Mouse (Mus musculus) heart, embryonic 12.5 days (tissue): ENCODE results near the gene Foxg1. TPM values are rescaled to one million over a fixed set of nuclear protein-coding genes. Genes with fewer than 3 reads are reported as not detected.
A peak's percentile ranks its signal among the peaks of the same experiment; 100 is the strongest.

Experiments used
- ATAC-seq: fragments of 200-750 bp; cut with Nextera tagmentation; 2 replicates; pipeline ENCODE4 v1.8.0; 2017; ENCODE audit warnings: moderate TSS enrichment, moderate library complexity; ENCODE audit not compliant: insufficient number of reproducible peaks, low FRiP score
- H3K27ac ChIP-seq: fragments of 300-500 bp; sonication (generic); 2 replicates; pipeline ENCODE4 v1.5.1; 2016; ENCODE audit warnings: mild to moderate bottlenecking, moderate library complexity; ENCODE audit not compliant: poor library complexity, severe bottlenecking
- H3K27me3 ChIP-seq: fragments of 300-500 bp; sonication (generic); replicated peaks from 2 replicates; pipeline ENCODE4 v1.6.1; 2016; ENCODE audit warnings: mild to moderate bottlenecking, moderate library complexity
- H3K36me3 ChIP-seq: fragments of 300-500 bp; sonication (generic); 2 replicates; pipeline ENCODE4 v1.6.1; 2016; ENCODE audit warnings: mild to moderate bottlenecking, moderate library complexity
- H3K4me1 ChIP-seq: fragments of 300-500 bp; sonication (generic); replicated peaks from 2 replicates; pipeline ENCODE4 v1.6.1; 2016; ENCODE audit warnings: mild to moderate bottlenecking
- H3K4me2 ChIP-seq: fragments of 300-500 bp; sonication (generic); 2 replicates; pipeline ENCODE4 v1.6.1; 2016; ENCODE audit warnings: mild to moderate bottlenecking, moderate library complexity
- H3K4me3 ChIP-seq: fragments of 300-500 bp; sonication (generic); 2 replicates; pipeline ENCODE4 v1.5.1; 2016; ENCODE audit warnings: mild to moderate bottlenecking
- H3K9ac ChIP-seq: fragments of 300-500 bp; sonication (generic); 2 replicates; pipeline ENCODE4 v1.6.1; 2016; ENCODE audit warnings: mild to moderate bottlenecking, moderate library complexity
- H3K9me3 ChIP-seq: fragments of 300-500 bp; sonication (generic); replicated peaks from 2 replicates; pipeline ENCODE4 v1.6.1; 2016; ENCODE audit warnings: mild to moderate bottlenecking, moderate library complexity
- WGBS: fragments of 180-500 bp; shearing (Covaris S2); methylation state at CpG from one replicate; pipeline ENCODE4 v1.1.7; 2016; 5-methylcytosine and 5-hydroxymethylcytosine counted together
- polyA plus RNA-seq: library from polyadenylated mRNA; unstranded; fragments of >200 nt; fragmentation: Nextera tagmentation; extraction: Ambion mirVana; gene quantifications from 2 replicates; pipeline ENCODE4 v1.2.1, GENCODE M21; 2016

Foxg1 gene
- polyA plus RNA-seq = 0.08 TPM in 1 of 2 replicates, not detected in the other

GRCm38 (mm10) chr12:49382565-49383520 is at the start of gene Foxg1:
Foxg1 (plus strand) TSS chr12:49382660.
- no peaks in the 10 kb centered on the region for H3K36me3 ChIP-seq
- H3K9me3 ChIP-seq = peaks cover 7% of the 10 kb centered on the region; the same call in 1 of the 2 replicates
- WGBS = under 1% methylated on average over 59 of the region's 61 CpGs
- peaks cover 13% of the 10 kb centered on the region for H3K4me1 ChIP-seq
- no peak within 1 kb of the TSS for H3K9ac ChIP-seq
- peak within 1 kb of the TSS; percentile 79 for H3K4me2 ChIP-seq
- no peak for ATAC-seq
- peak within 1 kb of the TSS; percentile 53 for H3K4me3 ChIP-seq
- no peak within 1 kb of the TSS for H3K27ac ChIP-seq
- H3K27me3 ChIP-seq = peaks cover 77% of the 10 kb centered on the region

GRCm38 (mm10) chr12:49349697-49350096 is 32.8 kb upstream of the Foxg1 start:
- no peaks in the 10 kb centered on the region for H3K27me3 ChIP-seq
- ATAC-seq = no peak
- 77% methylated on average over 10 of the region's 10 CpGs for WGBS
- no peak overlapping the region for H3K4me3 ChIP-seq
- no peaks in the 10 kb centered on the region for H3K36me3 ChIP-seq
- no peaks in the 10 kb centered on the region for H3K9me3 ChIP-seq
- no peaks in the 10 kb centered on the region for H3K4me1 ChIP-seq
- H3K4me2 ChIP-seq = no peak overlapping the region
- no peak overlapping the region for H3K27ac ChIP-seq
- no peak overlapping the region for H3K9ac ChIP-seq

GRCm38 (mm10) chr12:49368931-49369330 is 13.5 kb upstream of the Foxg1 start:
- Histone ChIP-seq H3K27ac (no peak overlapping the region), H3K4me3 (no peak overlapping the region), H3K9me3 (no peaks in the 10 kb centered on the region), H3K9ac (no peak overlapping the region), H3K4me1 (0 out of 2 replicates have a peak, but pooled peaks cover 1% of the 10 kb centered on the region), H3K36me3 (no peaks in the 10 kb centered on the region), H3K4me2 (no peak overlapping the region), H3K27me3 (peaks cover 27% of the 10 kb centered on the region)
- ATAC-seq = no peak
- WGBS = 50% methylated on average over 1 of the region's 1 CpGs

- Histone ChIP-seq H3K4me2 (no peak overlapping the region), H3K9ac (no peak overlapping the region), H3K4me1 (0 out of 2 replicates have a peak, but pooled peaks cover 5% of the 10 kb centered on the region), H3K4me3 (no peak overlapping the region), H3K36me3 (no peaks in the 10 kb centered on the region), H3K27me3 (peaks cover 52% of the 10 kb centered on the region), H3K27ac (no peak overlapping the region), H3K9me3 (no peaks in the 10 kb centered on the region)
- no peak for ATAC-seq
Observed at GRCm38 (mm10) chr12:49372170-49372569, 10.3 kb upstream of the Foxg1 start.

- Histone ChIP-seq H3K9ac (no peak overlapping the region), H3K4me3 (no peak overlapping the region), H3K9me3 (no peaks in the 10 kb centered on the region), H3K36me3 (no peaks in the 10 kb centered on the region), H3K4me1 (0 out of 2 replicates have a peak, but pooled peaks cover 5% of the 10 kb centered on the region), H3K4me2 (no peak overlapping the region), H3K27me3 (peaks cover 62% of the 10 kb centered on the region), H3K27ac (no peak overlapping the region)
- ATAC-seq = no peak
- 8% methylated on average over 5 of the region's 5 CpGs for WGBS
Observed at GRCm38 (mm10) chr12:49373176-49373575, 9.3 kb upstream of the Foxg1 start.

- 2% methylated on average over 24 of the region's 24 CpGs for whole genome bisulfite sequencing
- Histone ChIP-seq H3K4me3 (peak overlapping the region; percentile 47), H3K36me3 (no peaks in the 10 kb centered on the region)
Observed at GRCm38 (mm10) chr12:49373821-49374605, 8.4 kb upstream of the Foxg1 start.

GRCm38 (mm10) chr12:49374606-49374995 is 7.9 kb upstream of the Foxg1 start:
- under 1% methylated on average over 14 of the region's 14 CpGs for whole genome bisulfite sequencing
- H3K9ac ChIP-seq = 0 out of 2 replicates have a peak overlapping the region, but pooled peaks have one; percentile 41
- ATAC-seq = no peak
- no peaks in the 10 kb centered on the region for H3K36me3 ChIP-seq
- H3K4me1 ChIP-seq = 0 out of 2 replicates have a peak, but pooled peaks cover 5% of the 10 kb centered on the region
- H3K9me3 ChIP-seq = no peaks in the 10 kb centered on the region
- H3K4me3 ChIP-seq = peak overlapping the region; percentile 47
- no peak overlapping the region for H3K27ac ChIP-seq
- H3K4me2 ChIP-seq = peak overlapping the region; percentile 74
- H3K27me3 ChIP-seq = peaks cover 76% of the 10 kb centered on the region

More at GRCm38 (mm10) chr12:49373821-49374605, 8.4 kb upstream of the Foxg1 start:
- Histone ChIP-seq H3K27ac (no peak overlapping the region), H3K4me2 (peak overlapping the region; percentile 74), H3K9ac (0 out of 2 replicates have a peak overlapping the region, but pooled peaks have one; percentile 41), H3K27me3 (peaks cover 70% of the 10 kb centered on the region), H3K4me1 (0 out of 2 replicates have a peak, but pooled peaks cover 5% of the 10 kb centered on the region), H3K9me3 (no peaks in the 10 kb centered on the region)
- ATAC-seq = no peak

GRCm38 (mm10) chr12:49375427-49376317 is 6.8 kb upstream of the Foxg1 start:
- Histone ChIP-seq H3K27me3 (peaks cover 83% of the 10 kb centered on the region), H3K9me3 (no peaks in the 10 kb centered on the region), H3K27ac (no peak overlapping the region), H3K9ac (no peak overlapping the region), H3K36me3 (no peaks in the 10 kb centered on the region), H3K4me3 (no peak overlapping the region), H3K4me1 (0 out of 2 replicates have a peak, but pooled peaks cover 5% of the 10 kb centered on the region), H3K4me2 (no peak overlapping the region)
- no peak for ATAC-seq
- 3% methylated on average over 15 of the region's 15 CpGs for WGBS

GRCm38 (mm10) chr12:49376318-49376992 is 6.0 kb upstream of the Foxg1 start:
- H3K9ac ChIP-seq = no peak overlapping the region
- no peak overlapping the region for H3K27ac ChIP-seq
- H3K27me3 ChIP-seq = peaks cover 77% of the 10 kb centered on the region
- no peak overlapping the region for H3K4me3 ChIP-seq
- 0 out of 2 replicates have a peak, but pooled peaks cover 5% of the 10 kb centered on the region for H3K4me1 ChIP-seq
- no peak overlapping the region for H3K4me2 ChIP-seq
- no peaks in the 10 kb centered on the region for H3K36me3 ChIP-seq
- no peaks in the 10 kb centered on the region for H3K9me3 ChIP-seq
- 2% methylated on average over 19 of the region's 19 CpGs for WGBS
- no peak for ATAC-seq
